Mouse (Mus musculus) embryonic facial prominence, embryonic 11.5 days (tissue): ENCODE measurements at regions not wholly inside any gene's neighbourhood (a gene's known extent, or its start where the extent isn't known, plus 50 kb on each side); places are given as distances from the start of the nearest gene placed in this dataset.

Experiments
- ATAC-seq: fragments of 200-750 bp; cut with Nextera tagmentation; replicated peaks from 2 replicates; pipeline ENCODE4 v1.8.0; 2017; ENCODE audit warnings: low read depth; ENCODE audit not compliant: insufficient number of reproducible peaks, low FRiP score, low TSS enrichment
- DNase-seq: peaks from one replicate; pipeline ENCODE4 v3.0.0-alpha.2; 2015; ENCODE audit warnings: low spot score
- H3K27ac ChIP-seq: fragments of 300-500 bp; sonication (generic); replicated peaks from 2 replicates; pipeline ENCODE4 v1.5.1; 2014; ENCODE audit warnings: mild to moderate bottlenecking, low read depth, low read length, control low read depth
- H3K27me3 ChIP-seq: fragments of 300-500 bp; sonication (generic); 2 replicates; pipeline ENCODE4 v1.6.1; 2014; ENCODE audit warnings: mild to moderate bottlenecking, low read length, moderate library complexity, mixed read lengths; ENCODE audit not compliant: control insufficient read depth, insufficient read depth
- H3K36me3 ChIP-seq: fragments of 300-500 bp; sonication (generic); replicated peaks from 2 replicates; pipeline ENCODE4 v1.6.1; 2014; ENCODE audit warnings: low read depth, mild to moderate bottlenecking, low read length, moderate library complexity, mixed read lengths; ENCODE audit not compliant: control insufficient read depth, insufficient read depth
- H3K4me1 ChIP-seq: fragments of 300-500 bp; sonication (generic); 2 replicates; pipeline ENCODE4 v1.6.1; 2014; ENCODE audit warnings: low read length, mixed read lengths; ENCODE audit not compliant: control insufficient read depth, insufficient read depth
- H3K4me2 ChIP-seq: fragments of 300-500 bp; sonication (generic); 2 replicates; pipeline ENCODE4 v1.6.1; 2014; ENCODE audit warnings: low read depth, mild to moderate bottlenecking, control low read depth, low read length, moderate library complexity
- H3K4me3 ChIP-seq: fragments of 300-500 bp; sonication (generic); 2 replicates; pipeline ENCODE4 v1.5.1; 2014; ENCODE audit warnings: low read depth, low read length, control low read depth
- H3K9ac ChIP-seq: fragments of 300-500 bp; sonication (generic); replicated peaks from 2 replicates; pipeline ENCODE4 v1.6.1; 2014; ENCODE audit warnings: mild to moderate bottlenecking, control low read depth, low read length
- H3K9me3 ChIP-seq: fragments of 300-500 bp; sonication (generic); replicated peaks from 2 replicates; pipeline ENCODE4 v1.6.1; 2016; ENCODE audit warnings: mild to moderate bottlenecking, low read length, inconsistent platforms, mixed read lengths; ENCODE audit not compliant: control insufficient read depth
- WGBS: fragments of 180-500 bp; shearing (Covaris S2); extraction: QIAGEN DNeasy Blood & Tissue Kit; methylation state at CpG from one replicate; pipeline ENCODE4 v1.1.7; 2014; 5-methylcytosine and 5-hydroxymethylcytosine counted together

DNA sequence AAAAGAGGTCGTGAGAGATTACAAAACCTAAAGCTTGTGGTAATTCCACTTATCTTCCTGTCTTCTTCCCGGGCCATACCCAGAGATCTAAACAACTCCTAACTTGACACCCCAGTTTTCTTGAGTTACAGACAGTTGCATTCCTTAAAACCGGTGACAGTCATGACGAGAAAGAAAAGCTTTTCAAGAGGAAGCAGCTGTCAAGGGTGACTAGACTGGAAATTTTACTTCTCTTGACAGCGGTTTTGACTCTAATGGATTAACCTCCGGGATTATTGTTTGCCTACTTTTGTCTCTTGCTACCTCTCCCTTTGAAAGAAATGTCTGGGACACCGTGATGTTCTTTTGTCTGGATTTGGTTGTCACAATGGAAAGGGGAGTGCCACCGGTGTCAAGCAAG, 170.9 kb downstream of the Spry2 start:
- H3K4me3 ChIP-seq: no peak overlapping the region
- H3K27ac ChIP-seq: no peak overlapping the region
- no peaks in the 10 kb centered on the region for H3K4me1 ChIP-seq
- no peak overlapping the region for H3K9ac ChIP-seq
- WGBS: 54% methylated on average over 8 of the region's 8 CpGs
- H3K27me3 ChIP-seq: no peaks in the 10 kb centered on the region
- H3K9me3 ChIP-seq: no peaks in the 10 kb centered on the region
- no peak for DNase-seq
- no peak overlapping the region for H3K4me2 ChIP-seq
- no peaks in the 10 kb centered on the region for H3K36me3 ChIP-seq
- no peak for ATAC-seq

DNA sequence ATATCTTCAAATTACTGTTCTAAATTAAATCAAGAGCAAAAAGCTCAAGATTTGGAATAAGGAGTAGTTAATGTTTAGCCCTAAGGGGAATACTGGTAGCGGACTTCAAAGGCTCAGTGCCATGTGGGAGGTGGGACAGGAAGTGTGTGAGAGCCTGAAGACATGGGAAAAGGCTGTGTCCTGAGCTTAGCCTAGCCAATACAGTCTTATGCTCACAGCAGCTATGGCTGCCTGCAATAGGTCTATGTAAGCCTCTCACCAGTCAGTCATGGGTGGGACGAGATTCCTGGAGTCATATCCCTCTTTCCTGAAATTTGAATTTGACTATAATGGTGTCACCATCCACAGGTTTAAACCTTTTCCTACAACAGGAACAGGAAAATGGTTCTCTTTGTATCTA, 173.7 kb downstream of the Spry2 start:
- no peak for ATAC-seq
- no peaks in the 10 kb centered on the region for H3K27me3 ChIP-seq
- no peaks in the 10 kb centered on the region for H3K4me1 ChIP-seq
- no peak overlapping the region for H3K4me3 ChIP-seq
- H3K9ac ChIP-seq: no peak overlapping the region
- WGBS: 64% methylated on average over 2 of the region's 2 CpGs
- H3K4me2 ChIP-seq: no peak overlapping the region
- no peaks in the 10 kb centered on the region for H3K9me3 ChIP-seq
- DNase-seq: no peak
- H3K27ac ChIP-seq: no peak overlapping the region
- no peaks in the 10 kb centered on the region for H3K36me3 ChIP-seq

DNA sequence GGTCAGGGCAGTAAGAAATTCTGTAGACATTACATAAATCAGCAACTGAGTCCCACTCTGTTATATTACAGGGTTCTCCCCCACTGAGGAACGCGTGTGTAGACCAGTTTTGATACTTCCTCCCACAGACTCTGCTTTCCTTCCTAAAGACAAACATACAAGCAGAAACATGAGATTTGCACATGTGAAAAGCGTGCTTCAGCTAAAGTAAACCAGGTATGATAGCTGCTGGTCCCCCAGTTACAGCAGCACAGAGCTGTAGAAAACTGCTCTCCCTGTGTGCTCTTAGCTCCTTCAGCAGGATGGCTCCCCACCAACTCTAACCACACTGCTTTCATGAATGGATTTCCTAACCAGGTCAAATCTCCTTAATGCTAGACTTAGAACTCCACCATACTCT, 175.0 kb downstream of the Spry2 start:
- Histone ChIP-seq H3K9me3 (no peaks in the 10 kb centered on the region), H3K4me3 (no peak overlapping the region), H3K27me3 (no peaks in the 10 kb centered on the region), H3K4me1 (no peaks in the 10 kb centered on the region), H3K9ac (no peak overlapping the region), H3K36me3 (no peaks in the 10 kb centered on the region), H3K27ac (no peak overlapping the region), H3K4me2 (no peak overlapping the region)
- WGBS: 78% methylated on average over 3 of the region's 3 CpGs
- no peak for ATAC-seq
- no peak for DNase-seq

DNA sequence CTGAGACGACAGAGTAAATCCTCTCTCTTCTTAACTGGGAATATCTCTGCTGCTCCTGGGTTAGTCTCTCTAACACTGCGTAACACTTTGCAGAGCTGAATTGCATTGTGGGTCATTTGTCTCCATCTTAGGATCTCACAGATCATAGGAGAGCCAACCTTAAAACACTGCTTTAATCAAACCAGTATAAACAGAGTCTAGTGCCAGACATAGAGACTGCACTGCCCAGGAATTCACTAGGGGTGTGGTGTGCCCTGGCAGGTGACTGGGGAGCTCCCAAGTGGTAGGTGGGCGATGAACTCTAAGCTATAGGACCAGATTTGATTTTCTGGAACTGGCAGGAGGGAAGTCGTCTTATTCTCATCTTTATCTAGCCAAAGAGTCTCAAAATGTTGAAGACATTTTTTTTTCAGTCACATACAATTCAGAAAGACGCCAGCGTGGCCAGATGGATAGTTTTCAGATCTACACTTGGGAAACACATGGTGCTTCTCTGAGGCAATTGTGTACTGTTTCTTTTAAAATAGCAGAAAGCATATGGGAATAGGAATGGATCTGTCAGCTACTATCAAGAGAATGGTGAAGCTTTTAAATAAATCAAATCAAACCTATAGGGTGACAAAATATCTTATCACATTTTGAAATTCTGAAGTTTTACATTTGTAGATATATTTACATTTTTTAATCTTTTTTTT, 175.7 kb downstream of the Spry2 start:
- no peak overlapping the region for H3K4me3 ChIP-seq
- H3K36me3 ChIP-seq: no peaks in the 10 kb centered on the region
- no peaks in the 10 kb centered on the region for H3K4me1 ChIP-seq
- no peaks in the 10 kb centered on the region for H3K9me3 ChIP-seq
- ATAC-seq: no peak
- no peak overlapping the region for H3K9ac ChIP-seq
- H3K27ac ChIP-seq: no peak overlapping the region
- 80% methylated on average over 6 of the region's 6 CpGs for WGBS
- H3K27me3 ChIP-seq: no peaks in the 10 kb centered on the region
- H3K4me2 ChIP-seq: no peak overlapping the region
- DNase-seq: no peak

DNA sequence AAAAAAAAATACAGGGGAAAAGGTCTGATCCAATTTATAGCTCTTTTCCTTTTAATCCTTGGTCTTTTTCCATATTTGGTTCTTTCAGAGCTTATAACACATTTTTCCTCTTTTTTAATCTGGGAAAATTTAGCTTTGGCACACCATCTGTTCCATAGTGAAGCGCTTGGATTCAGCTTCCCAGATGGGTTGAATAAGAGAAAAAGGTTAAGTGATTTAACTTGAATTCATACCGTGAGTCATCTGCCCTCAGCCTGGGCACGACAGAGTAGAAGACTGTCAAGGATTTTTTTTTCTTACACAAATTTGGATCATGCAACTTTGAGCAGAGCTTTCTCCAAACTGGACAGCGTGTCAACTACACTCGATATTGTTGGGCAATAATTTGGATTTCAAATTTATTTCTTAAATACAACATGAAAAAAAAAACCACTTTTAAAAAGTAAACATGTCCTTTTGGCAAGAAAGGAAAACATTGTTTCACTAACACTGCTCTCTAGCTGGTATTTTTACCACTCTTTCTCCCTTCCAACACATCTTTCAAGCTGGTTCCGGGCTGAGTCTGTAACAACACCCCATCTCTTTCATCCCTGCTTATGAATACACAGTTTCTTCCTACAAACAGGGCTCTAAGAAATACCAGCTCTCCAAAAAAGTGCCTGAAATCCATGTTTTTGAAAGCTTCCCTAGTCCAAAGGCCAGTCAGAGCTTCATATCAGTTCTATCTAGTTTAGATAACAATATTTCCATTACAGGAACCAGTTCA, 177.8 kb downstream of the Spry2 start:
- H3K4me3 ChIP-seq: no peak overlapping the region
- H3K9me3 ChIP-seq: no peaks in the 10 kb centered on the region
- H3K4me1 ChIP-seq: no peaks in the 10 kb centered on the region
- H3K27me3 ChIP-seq: no peaks in the 10 kb centered on the region
- ATAC-seq (no peak), DNase-seq (no peak)
- H3K9ac ChIP-seq: no peak overlapping the region
- no peaks in the 10 kb centered on the region for H3K36me3 ChIP-seq
- 77% methylated on average over 6 of the region's 6 CpGs for WGBS
- H3K4me2 ChIP-seq: no peak overlapping the region
- H3K27ac ChIP-seq: no peak overlapping the region

DNA sequence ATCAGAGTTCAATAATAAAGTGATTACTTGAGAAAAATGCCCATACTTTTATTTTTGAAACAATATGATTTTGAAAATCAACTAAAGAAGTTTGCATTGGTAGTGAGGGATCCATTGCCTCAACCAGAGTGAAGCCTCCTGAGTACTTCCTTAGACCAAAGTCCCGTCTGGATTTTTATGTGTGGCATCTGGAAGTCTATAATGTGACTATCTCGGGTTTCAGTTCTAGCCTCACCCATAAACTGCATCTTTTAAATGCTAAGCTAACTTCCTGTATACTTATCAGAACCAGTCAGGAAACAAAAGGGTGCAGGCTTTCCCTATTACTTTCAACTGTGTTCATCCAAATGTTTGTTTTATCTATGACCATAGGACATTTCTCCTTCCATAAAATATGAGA, 178.8 kb downstream of the Spry2 start:
- Histone ChIP-seq H3K27ac (no peak overlapping the region), H3K9ac (no peak overlapping the region), H3K4me3 (no peak overlapping the region), H3K9me3 (no peaks in the 10 kb centered on the region), H3K4me1 (no peaks in the 10 kb centered on the region), H3K27me3 (no peaks in the 10 kb centered on the region), H3K4me2 (no peak overlapping the region), H3K36me3 (no peaks in the 10 kb centered on the region)
- DNase-seq (no peak), ATAC-seq (no peak)
- WGBS: 50% methylated on average over 2 of the region's 2 CpGs

DNA sequence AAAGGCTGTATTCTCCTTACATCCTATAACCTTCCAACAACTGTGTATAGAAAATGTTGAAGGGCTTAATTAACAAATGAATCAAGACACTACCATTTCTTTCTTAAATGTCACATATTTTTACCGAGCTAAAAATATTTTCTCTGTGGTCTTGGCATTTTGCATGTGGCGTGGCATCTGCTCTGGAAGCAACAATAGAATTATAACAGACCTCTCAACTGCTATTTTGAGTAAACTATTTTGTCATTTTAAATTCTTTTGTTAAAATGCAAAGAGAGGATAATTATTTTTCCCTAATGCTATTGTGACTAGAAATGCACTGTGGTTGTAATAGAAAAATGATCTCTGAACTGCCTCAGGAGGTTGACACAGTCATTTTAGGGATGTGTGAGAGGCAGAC, 187.9 kb downstream of the Spry2 start:
- WGBS: 91% methylated on average over 2 of the region's 2 CpGs
- no peaks in the 10 kb centered on the region for H3K36me3 ChIP-seq
- H3K4me1 ChIP-seq: no peaks in the 10 kb centered on the region
- H3K4me2 ChIP-seq: no peak overlapping the region
- no peak overlapping the region for H3K9ac ChIP-seq
- H3K4me3 ChIP-seq: no peak overlapping the region
- no peaks in the 10 kb centered on the region for H3K27me3 ChIP-seq
- H3K9me3 ChIP-seq: no peaks in the 10 kb centered on the region
- H3K27ac ChIP-seq: no peak overlapping the region
- ATAC-seq (no peak), DNase-seq (no peak)

DNA sequence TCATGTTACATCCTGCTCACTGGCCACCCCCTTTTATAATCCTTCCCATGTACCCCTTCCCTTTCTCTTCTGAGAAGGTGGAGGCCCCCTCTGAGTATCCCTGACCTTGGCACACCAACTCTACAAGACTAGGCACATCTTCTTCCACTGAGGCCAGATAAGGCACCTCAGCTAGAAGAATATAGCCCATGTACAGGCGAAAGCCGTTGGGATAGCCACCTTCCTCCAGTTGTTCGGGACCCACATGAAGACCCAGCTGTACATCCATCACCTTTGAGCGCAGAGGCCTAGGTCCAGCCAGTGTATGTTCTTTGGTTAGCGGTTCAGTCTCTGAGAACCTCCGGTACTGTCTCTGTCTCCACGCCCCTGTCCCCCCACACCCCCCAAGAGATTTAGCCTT, 189.9 kb downstream of the Spry2 start:
- ATAC-seq (no peak), DNase-seq (no peak)
- no peak overlapping the region for H3K4me3 ChIP-seq

More for the DNA sequence above, 189.9 kb downstream of the Spry2 start:
- Histone ChIP-seq H3K9me3 (no peaks in the 10 kb centered on the region), H3K27ac (no peak overlapping the region), H3K4me1 (no peaks in the 10 kb centered on the region), H3K36me3 (no peaks in the 10 kb centered on the region), H3K27me3 (no peaks in the 10 kb centered on the region), H3K9ac (no peak overlapping the region), H3K4me2 (no peak overlapping the region)
- 91% methylated on average over 7 of the region's 7 CpGs for WGBS
